Mouse (Mus musculus) CD4-positive, CD25-positive, alpha-beta regulatory T cell, adult 2 months (primary cell): ENCODE results near the gene Klb.

Experiments
- DNase-seq: peaks from one replicate; pipeline ENCODE4 v3.0.0-alpha.2; 2012; ENCODE audit warnings: low read depth, low spot score

Gene Klb

GRCm38 (mm10) chr5:65348168-65348567 lies at the start of gene Klb:
TSS of gene Klb (plus strand) at chr5:65348314.
- DNase-seq = no peak

GRCm38 (mm10) chr5:65299623-65300022 lies 48.5 kb upstream of the Klb start:
- peak; percentile 14 for DNase-seq

GRCm38 (mm10) chr5:65300121-65300520 lies 48.0 kb upstream of the Klb start:
- no peak for DNase-seq

- no peak for DNase-seq
Observed at GRCm38 (mm10) chr5:65305516-65305915, 42.6 kb upstream of the Klb start.

GRCm38 (mm10) chr5:65308208-65308607 lies 39.9 kb upstream of the Klb start:
- DNase-seq = no peak

GRCm38 (mm10) chr5:65308866-65309265 lies 39.2 kb upstream of the Klb start:
- no peak for DNase-seq

GRCm38 (mm10) chr5:65319176-65319575 lies 28.9 kb upstream of the Klb start:
- DNase-seq = no peak

- DNase-seq = peak; percentile 44
Observed at GRCm38 (mm10) chr5:65322165-65322564, 25.9 kb upstream of the Klb start.

- DNase-seq = no peak
Observed at GRCm38 (mm10) chr5:65324271-65324670, 23.8 kb upstream of the Klb start.

- no peak for DNase-seq
Observed at GRCm38 (mm10) chr5:65324758-65325355, 23.3 kb upstream of the Klb start.

GRCm38 (mm10) chr5:65326212-65326611 lies 21.9 kb upstream of the Klb start:
- peak; percentile 66 for DNase-seq

- no peak for DNase-seq
Observed at GRCm38 (mm10) chr5:65329971-65330370, 18.1 kb upstream of the Klb start.

GRCm38 (mm10) chr5:65334788-65335187 lies 13.3 kb upstream of the Klb start:
- no peak for DNase-seq

- peak; percentile 92 for DNase-seq
Observed at GRCm38 (mm10) chr5:65335298-65336074, 12.6 kb upstream of the Klb start, which contains the start of gene Rfc1. TSS of gene Rfc1 (minus strand) at chr5:65335670.

- DNase-seq = no peak
Observed at GRCm38 (mm10) chr5:65336075-65336355, 12.1 kb upstream of the Klb start.

- DNase-seq = peak; percentile 32
Observed at GRCm38 (mm10) chr5:65338394-65338793, 9.7 kb upstream of the Klb start.

GRCm38 (mm10) chr5:65340167-65340566 lies 7.9 kb upstream of the Klb start:
- DNase-seq = no peak

- no peak for DNase-seq
Observed at GRCm38 (mm10) chr5:65350508-65350907, 2.4 kb downstream of the Klb start.

GRCm38 (mm10) chr5:65354097-65354496 lies 6.0 kb downstream of the Klb start:
- no peak for DNase-seq

GRCm38 (mm10) chr5:65354985-65355384 lies 6.9 kb downstream of the Klb start:
- DNase-seq = peak; percentile 31

GRCm38 (mm10) chr5:65356851-65357250 lies 8.7 kb downstream of the Klb start:
- no peak for DNase-seq

GRCm38 (mm10) chr5:65357771-65358170 lies 9.7 kb downstream of the Klb start:
- no peak for DNase-seq

- no peak for DNase-seq
Observed at GRCm38 (mm10) chr5:65367837-65368236, 19.7 kb downstream of the Klb start.
